Mouse (Mus musculus) spleen, adult 2 months (tissue): ENCODE results near the gene Gm9964. TPM values are rescaled to one million over a fixed set of nuclear protein-coding genes. Genes with fewer than 3 reads are reported as not detected.

Experiments used
- DNase-seq, 2 experiments: peaks; one replicate each; pipeline versions ENCODE4 v3.0.0 to v3.0.0-alpha.2; 2012 to 2021; ENCODE audit warnings: low spot score in 2 of 2, low read depth in 1 of 2
- H3K27ac ChIP-seq: fragments of 200-500 bp; 2 replicates; pipeline ENCODE4 v1.5.1; 2012; ENCODE audit warnings: low read length, inconsistent platforms; ENCODE audit not compliant: insufficient read depth
- H3K27me3 ChIP-seq: fragments of 200-500 bp; 2 replicates; pipeline ENCODE4 v1.6.1; 2012; ENCODE audit warnings: mild to moderate bottlenecking, moderate library complexity, low read length, inconsistent platforms; ENCODE audit not compliant: control insufficient read depth, insufficient read depth
- H3K36me3 ChIP-seq: fragments of 200-500 bp; 2 replicates; pipeline ENCODE4 v1.6.1; 2012; ENCODE audit warnings: mild to moderate bottlenecking, low read length, inconsistent platforms; ENCODE audit not compliant: control insufficient read depth, insufficient read depth
- H3K4me1 ChIP-seq: fragments of 200-500 bp; 2 replicates; pipeline ENCODE4 v1.6.1; 2011; ENCODE audit warnings: inconsistent platforms; ENCODE audit not compliant: control insufficient read depth, insufficient read depth, insufficient read length
- H3K4me3 ChIP-seq: fragments of 200-500 bp; 2 replicates; pipeline ENCODE4 v1.5.1; 2011; ENCODE audit warnings: mild to moderate bottlenecking, inconsistent platforms; ENCODE audit not compliant: insufficient read depth, insufficient read length; ENCODE audit errors: extremely low read depth
- CTCF ChIP-seq: fragments of 200-500 bp; IDR thresholded peaks from 2 replicates; pipeline ENCODE4 v1.5.1; 2011; ENCODE audit warnings: mild to moderate bottlenecking, inconsistent platforms; ENCODE audit not compliant: insufficient read depth, insufficient read length, insufficient replicate concordance; ENCODE audit errors: extremely low read depth
- POLR2A ChIP-seq: fragments of 200-500 bp; IDR thresholded peaks from 2 replicates; pipeline ENCODE4 v1.6.1; 2011; ENCODE audit warnings: low read depth, low read length, inconsistent platforms
- WGBS: fragments of 180-500 bp; shearing (Covaris S2); methylation state at CpG from one replicate; pipeline ENCODE4 v1.1.7; 2018; 5-methylcytosine and 5-hydroxymethylcytosine counted together
- polyA plus RNA-seq: library from polyadenylated mRNA; depleted of rRNA; stranded (reverse); fragments of >200 nt; gene quantifications from 2 replicates; pipeline ENCODE4 v1.2.3, GENCODE M21; 2012; rRNA removed

Gm9964 gene
- polyA plus RNA-seq, 1 experiment, result not detected

GRCm38 (mm10) chr11:79254391-79255098, 42.2 kb downstream of the Gm9964 start, which contains the start of gene Wsb1:
Gene Wsb1 (minus strand): TSS chr11:79254671.
- Histone ChIP-seq H3K4me1 (peaks cover 9% of the 10 kb centered on the region; the same call in 1 of the 2 replicates), H3K27ac (peak within 1 kb of the TSS; percentile 96), H3K27me3 (no peaks in the 10 kb centered on the region), H3K4me3 (peak within 1 kb of the TSS; percentile 95), H3K36me3 (peaks cover 7% of the 10 kb centered on the region)
- TF ChIP-seq POLR2A, result peak; percentile 97
- TF ChIP-seq CTCF, result no peak
- 2% methylated on average over 50 of the region's 50 CpGs for WGBS
- DNase-seq, result peak; percentile 80 to 88

GRCm38 (mm10) chr11:79253542-79254390, 42.9 kb downstream of the Gm9964 start:
- H3K36me3 ChIP-seq, result peaks cover 10% of the 10 kb centered on the region
- DNase-seq, result peak in 1 of 2 experiments; percentile 47
- peak overlapping the region; percentile 95 for H3K4me3 ChIP-seq
- peak overlapping the region; percentile 96 for H3K27ac ChIP-seq
- peaks cover 9% of the 10 kb centered on the region; the same call in 1 of the 2 replicates for H3K4me1 ChIP-seq
- no peaks in the 10 kb centered on the region for H3K27me3 ChIP-seq
- 1% methylated on average over 49 of the region's 49 CpGs for WGBS
- TF ChIP-seq CTCF (no peak), POLR2A (no peak)

DNA sequence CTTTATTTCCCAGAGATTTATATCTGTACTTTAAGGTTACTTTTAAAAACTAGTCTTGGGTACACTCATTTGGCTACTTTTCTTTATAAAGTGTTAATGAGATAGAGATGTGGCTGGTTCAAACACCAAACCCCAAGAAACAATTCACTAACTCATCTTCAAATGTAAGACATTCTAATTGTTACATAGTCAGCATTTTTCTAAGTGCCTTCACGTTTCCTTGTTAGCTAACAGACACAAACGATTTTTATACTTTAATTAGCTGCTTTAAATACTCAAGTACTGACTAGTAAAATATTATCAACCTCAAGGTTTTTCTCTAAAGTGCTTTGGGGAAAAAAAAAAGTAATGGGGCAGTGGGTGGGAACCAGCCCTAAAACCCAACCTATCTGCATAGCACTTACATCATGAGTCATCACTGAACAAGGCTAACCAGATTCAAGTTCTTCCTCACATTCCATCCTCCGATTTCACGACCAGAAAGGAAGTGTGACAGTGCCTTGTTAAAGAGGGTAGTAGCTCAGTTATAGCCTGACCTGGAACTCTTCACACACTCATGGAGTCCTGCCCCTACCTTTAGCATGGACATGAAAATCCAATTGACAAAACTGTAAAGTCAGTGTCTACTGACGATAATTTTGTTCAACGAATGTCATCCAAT, 43.7 kb downstream of the Gm9964 start:
- H3K4me1 ChIP-seq, result peaks cover 9% of the 10 kb centered on the region; the same call in 1 of the 2 replicates
- 7% methylated on average over 6 of the region's 6 CpGs for WGBS
- H3K27me3 ChIP-seq, result no peaks in the 10 kb centered on the region
- H3K27ac ChIP-seq, result no peak overlapping the region
- no peak for DNase-seq
- H3K36me3 ChIP-seq, result peaks cover 12% of the 10 kb centered on the region
- TF ChIP-seq CTCF (no peak), POLR2A (no peak)
- peak overlapping the region; percentile 95 for H3K4me3 ChIP-seq

Other genes with a start within 250 kb of the Gm9964 start
- gene Ksr1, start 150.5 kb downstream of the Gm9964 start, polyA plus RNA-seq, result 14.5 and 25.0 TPM in 2 replicates
- 30.1 and 48.1 TPM in 2 replicates for gene Wsb1, start 42.2 kb downstream of the Gm9964 start, polyA plus RNA-seq
- gene Nf1, start 42.8 kb upstream of the Gm9964 start, polyA plus RNA-seq, result 4.4 and 5.7 TPM in 2 replicates
- not detected in 2 replicates for gene Omg, start 207.2 kb upstream of the Gm9964 start, polyA plus RNA-seq
- 56.7 and 57.3 TPM in 2 replicates for gene Evi2b, start 226.9 kb upstream of the Gm9964 start, polyA plus RNA-seq
- 12.2 and 13.9 TPM in 2 replicates for gene Evi2, start 233.7 kb upstream of the Gm9964 start, polyA plus RNA-seq
- gene Evi2a, start 233.7 kb upstream of the Gm9964 start, polyA plus RNA-seq, result 22.0 and 25.1 TPM in 2 replicates